Mouse (Mus musculus): ENCODE data around the gene Ormdl1.
"Not testable (repeated sequence)": the region's sequence is repeated elsewhere in the genome, so short reads cannot be mapped to it uniquely, and the experiment has no call there.

Gene Ormdl1

DNA sequence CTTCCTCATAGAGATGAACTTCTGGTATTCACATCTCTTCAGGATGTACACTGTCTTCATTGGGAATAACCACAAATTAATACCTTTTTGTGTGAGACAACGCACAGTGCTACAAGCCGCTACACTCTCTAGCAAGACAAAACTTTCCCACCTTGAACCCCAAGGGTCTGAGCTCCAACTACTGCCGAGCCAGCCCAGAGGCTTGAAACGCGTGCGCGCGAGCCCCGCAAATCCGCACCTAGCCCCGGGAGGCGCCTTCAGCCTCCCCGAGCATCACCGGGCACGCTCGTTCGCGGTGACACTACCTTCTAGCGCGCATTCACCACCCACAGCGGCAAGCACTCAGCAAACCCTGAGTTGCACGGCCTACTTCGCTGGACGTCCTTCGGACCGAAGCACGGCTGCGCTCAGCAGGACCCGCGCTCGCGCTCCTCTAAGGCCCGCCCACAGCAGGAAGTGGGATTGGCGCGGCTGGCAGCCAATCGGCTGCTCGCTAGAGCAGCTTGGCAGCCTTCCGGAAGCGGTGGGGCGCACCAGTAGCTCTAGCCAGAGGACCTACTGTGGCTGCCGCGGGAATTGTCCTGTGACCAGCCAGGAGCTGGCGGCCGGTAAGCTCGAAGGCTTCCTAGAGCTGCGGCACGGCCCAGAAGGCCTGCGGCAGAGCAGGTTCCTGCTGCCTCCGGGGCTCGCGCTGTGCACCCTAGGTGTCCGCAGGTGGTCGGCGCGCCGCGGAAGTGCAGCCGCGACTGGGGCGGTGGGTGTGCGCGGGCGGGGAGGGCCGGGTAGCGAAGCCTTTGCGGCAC lies at the start of gene Ormdl1, which contains the start of the genes Pms1 and Gm28778:
Gene Ormdl1, plus strand, starts transcription at position 515 of the 803 bp plus-strand sequence.
Gene Pms1, minus strand, starts transcription at position 438 of the 803 bp plus-strand sequence.
Gene Gm28778, plus strand, starts transcription at position 531 of the 803 bp plus-strand sequence.
- DNase-seq, result peak; percentile 97

DNA sequence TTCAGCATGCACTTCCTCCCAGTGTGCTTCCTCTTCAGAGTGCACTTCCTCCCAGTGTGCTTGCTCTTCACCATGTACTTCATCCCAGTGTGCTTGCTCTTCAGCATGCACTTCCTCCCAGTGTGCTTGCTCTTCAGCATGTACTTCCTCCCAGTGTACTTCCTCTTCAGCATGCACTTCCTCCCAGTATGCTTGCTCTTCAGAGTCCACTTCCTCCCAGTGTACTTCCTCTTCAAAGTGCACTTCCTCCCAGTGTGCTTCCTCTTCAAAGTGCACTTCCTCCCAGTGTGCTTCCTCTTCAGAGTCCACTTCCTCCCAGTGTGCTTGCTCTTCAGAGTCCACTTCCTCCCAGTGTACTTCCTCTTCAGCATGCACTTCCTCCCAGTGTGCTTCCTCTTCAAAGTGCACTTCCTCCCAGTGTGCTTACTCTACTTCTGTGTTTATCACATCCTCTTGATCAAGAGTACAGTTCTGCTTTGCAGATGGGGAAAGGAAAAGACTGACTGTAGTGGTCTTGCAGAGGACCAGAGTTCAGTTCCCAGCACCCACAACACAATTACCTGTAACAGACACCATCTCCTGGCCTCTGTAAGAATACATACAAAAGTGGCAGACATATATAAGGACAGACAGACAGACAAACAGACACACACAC lies 31.8 kb upstream of the Ormdl1 start:
- DNase-seq, result not testable (repeated sequence)

DNA sequence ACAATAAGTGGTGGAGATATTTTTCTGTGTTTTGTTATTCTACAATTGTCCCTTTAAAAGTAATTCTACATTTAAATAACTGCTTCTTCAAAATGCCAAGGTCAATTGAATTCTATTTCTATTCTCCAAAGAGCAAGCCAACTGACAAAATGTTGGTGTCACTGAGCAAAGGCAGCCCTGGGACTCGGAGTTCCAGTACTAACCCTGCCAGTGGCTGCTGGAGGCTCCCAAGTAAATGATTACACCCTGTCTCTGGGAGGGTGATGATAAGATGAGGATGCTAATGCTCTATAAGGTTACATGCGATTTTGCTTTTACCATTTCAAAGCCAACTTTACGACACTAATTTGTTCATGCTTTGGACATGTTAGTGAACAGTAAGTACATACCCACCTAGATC lies 27.0 kb upstream of the Ormdl1 start:
- DNase-seq, result no peak

DNA sequence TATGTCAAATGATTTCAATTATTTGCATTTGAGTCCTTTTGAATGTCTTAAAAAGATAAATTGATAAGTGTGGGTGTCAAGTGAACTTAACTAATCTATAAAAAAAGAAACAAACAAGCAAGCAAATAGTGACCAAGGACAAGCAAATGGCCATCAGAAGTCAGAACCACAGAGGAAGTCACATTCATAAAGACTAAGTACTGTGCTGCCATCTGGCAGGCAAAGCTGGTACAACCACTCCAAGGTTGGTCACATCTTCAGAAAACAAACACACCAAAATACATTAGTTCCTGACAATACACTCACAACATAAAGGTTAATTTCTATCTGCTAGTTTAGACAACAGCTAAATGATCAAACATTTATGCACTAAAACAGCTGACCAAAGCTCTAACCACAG lies 24.2 kb upstream of the Ormdl1 start:
- DNase-seq, result peak; percentile 11

DNA sequence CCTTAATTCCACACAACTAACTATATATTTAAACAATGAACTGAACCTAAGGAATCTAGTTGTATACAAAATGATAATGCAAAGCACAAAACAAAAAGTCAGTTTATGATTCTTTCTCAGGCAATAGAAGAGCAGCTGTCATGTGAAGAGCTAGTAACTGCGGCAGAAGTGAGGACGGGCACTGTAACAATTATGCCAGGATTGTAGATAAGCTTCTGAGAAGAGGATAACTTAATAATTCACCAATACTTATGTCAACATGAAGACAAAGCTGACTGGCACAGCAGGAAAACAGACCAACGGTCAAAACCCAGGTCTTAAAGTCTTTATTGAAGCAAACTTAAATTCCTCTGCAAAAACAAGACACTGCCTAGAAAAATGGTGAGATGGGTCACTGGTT lies 5.7 kb upstream of the Ormdl1 start:
- DNase-seq, result no peak

DNA sequence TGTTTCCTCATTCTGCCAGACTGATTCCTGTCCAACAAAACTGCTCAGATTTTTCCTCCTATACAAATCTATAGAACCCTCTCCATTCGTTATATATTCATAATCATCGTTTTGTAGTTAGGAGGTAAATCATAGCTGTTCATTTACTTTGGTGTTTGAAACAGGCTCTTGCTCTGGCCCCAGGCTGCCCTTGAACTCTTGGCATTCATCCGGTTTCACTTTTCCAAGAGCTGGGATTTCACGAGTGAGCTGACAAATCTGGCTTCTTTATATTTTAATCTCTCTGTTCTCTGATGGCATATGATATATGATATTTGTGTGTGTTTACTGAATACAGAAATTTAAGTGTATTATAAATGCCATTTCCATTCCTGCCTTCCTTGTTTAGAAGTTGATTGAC lies 3.6 kb downstream of the Ormdl1 start:
- no peak for DNase-seq

DNA sequence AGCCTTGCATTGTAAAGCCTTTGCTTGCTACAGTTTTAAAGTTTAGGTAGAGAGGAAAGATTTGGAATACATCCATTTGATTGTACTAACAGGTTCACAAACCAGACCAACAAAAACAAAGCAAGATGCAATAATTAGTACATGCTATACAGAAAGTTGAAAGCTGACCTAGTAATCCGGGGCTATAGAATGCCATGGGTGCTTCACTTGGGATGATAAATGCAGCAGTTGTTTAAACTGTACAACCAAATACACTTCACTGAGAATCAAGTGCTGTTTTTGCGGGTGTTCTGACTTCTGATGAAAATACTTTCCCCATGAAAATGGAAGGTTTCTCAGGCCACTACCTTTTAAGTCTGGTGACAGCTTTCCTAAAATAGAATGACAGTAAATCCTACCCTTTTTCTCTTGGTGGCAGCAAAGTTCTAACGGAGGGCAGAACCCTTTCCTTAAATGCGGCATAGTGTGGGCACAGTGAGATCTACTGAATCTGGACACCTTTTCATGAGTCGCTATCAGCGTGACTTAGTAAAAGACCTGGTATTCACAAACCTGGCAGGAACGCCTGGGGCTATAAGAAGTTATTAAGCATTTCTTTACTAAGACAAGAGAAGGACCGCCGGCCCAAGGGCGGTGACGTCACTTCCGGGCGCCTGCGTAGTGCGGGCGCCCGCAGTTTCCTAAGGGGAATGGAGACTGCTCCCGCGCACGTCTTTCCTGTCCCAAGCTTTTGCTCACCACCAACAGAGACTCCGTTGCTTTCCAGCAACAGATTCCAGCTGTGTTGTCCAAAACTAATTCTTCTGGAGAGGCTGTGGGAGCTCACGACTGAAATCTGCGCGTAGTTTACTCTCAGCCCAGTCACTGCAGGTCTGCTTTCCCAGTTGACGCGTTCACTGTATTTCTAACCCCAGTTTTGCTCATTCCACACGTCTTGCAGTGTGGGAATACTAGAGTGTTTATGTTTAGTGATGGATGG lies 16.4 kb downstream of the Ormdl1 start, which contains the start of gene Osgepl1:
Gene Osgepl1, plus strand, starts transcription at position 636 of the 979 bp plus-strand sequence.
- peak; percentile 85 for DNase-seq

DNA sequence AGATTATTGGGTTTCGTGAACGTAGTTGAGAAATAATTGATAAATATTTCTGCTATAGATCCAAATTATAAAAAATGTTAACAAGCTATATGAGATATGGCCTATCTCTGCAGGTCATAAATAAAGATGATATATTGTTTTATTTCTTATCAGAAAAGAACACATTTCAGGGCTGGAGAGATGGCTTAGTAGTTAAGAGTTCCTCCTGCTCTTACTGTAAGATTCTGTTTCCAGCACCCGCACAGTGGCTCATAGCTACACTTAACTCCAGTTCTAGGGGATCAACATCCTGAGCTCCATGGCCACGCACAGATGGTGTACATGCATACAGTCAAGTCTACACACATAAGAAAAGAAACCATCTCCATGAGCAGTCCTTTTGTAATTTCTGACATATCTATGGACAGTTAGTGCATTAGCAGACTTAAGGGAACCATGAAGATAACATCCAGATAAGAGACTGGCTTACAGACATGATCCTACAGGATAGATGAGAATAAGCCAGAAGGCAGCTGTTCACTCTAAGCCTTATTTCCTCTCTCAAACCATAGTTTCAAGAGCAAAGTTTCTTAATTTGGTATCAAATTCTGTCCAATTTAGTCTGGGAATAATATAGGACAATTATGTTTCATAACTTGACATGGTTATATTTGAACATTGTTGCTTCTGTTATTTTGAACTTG lies 24.9 kb downstream of the Ormdl1 start:
- no peak for DNase-seq

DNA sequence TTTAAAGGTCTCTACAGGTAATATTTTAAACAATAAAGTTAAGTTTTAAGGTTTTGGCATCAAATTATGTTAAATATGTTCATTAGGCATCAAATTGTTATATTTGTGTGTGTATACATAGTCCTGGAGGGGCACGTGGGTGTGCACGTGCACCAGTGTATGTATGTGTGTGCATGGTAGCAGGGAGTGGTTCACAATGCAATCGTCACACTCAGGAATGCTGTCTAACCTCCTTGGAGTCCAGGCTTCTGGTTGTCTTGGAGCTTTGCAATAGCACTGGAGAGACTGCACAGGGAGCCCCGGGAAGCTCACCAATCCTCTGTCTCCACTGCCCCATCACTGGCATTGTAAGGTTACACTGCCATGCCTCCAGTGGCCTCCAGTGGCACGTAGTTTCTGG lies 26.4 kb downstream of the Ormdl1 start:
- no peak for DNase-seq

DNA sequence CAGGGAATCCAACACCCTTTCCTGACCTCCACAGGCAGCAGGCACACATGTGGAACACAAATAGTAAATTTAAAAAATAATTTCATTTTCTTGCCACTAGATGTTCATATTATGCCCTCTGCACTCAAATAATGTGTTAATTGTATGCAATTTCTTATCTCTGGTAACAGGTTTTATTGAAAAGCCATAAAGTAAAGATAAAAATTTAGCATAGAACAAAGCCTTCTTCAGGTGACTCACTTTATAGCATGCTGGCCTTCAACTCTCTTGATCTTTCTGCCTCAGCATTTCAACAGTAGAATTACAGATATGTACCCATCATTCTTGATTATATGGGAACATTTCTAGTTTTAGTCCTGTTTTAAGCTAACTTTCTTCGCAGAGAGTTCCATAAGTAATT lies 27.4 kb downstream of the Ormdl1 start:
- DNase-seq, result no peak

DNA sequence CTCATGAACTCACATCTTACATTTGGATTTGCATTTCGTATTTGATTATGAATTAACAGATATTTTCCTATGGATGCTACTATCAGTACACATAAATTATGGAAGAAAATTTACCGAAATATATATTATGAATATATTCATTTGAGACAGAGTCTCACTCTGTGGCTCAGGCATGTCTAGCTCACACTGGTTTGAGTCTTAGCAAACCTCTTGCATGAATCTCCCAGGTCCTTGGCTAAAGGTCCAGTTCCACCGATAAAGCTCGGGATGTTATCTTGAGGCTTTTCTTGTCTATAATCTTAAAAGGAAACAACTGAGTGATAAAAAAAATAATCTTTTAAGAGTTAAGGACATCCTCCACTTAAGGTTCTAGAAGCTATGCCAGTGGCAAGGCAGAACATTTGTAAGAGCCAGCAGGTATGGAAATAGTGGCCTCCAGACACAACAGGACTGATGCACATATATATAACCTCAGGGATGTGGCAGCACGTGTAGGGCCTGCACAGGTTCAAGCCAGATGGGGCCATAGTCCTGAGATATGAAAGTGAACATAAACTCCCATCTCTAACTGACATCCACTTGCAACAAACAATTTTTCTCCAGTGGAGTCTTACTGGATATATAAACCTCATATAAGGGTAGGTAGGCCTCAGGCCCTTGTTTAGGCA lies 28.1 kb downstream of the Ormdl1 start:
- no peak for DNase-seq

DNA sequence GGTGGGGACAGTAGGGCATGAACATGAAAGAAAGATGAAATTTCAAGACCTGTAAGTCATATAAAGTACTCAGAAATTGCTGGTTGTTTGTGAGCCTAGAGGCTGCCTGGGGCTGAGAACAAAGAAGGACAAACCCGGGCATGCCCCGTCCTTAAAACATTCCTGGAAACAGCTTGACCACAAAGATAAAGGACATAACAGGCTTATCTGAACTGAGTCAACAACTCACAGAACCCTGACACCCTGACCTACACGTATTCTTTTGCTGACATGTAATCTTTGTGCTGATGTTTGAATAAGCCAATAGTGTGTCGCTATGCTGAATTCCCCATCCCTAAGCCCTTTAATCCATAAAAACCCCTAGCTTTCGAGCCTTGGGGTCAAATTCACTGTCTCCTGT lies 36.6 kb downstream of the Ormdl1 start:
- DNase-seq, result not testable (repeated sequence)

DNA sequence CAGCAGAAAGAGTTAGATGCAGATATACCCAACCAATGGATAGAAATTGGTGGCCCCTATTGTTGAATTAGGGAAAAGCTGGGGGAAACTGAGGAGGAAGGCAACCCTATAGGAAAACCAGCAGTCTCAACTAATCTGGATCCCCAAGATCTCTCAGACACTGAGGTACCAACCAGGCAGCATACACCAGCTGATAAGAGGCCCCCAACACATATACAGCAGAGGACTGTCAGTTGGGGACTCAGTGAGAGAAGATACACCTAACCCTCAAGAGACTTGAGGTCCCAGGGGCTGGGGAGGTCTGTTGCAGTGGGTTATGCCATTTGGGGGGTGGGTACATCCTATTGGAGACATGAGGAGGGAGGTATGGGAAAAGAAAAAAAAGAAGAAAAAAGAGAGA lies 38.6 kb downstream of the Ormdl1 start:
- DNase-seq, result no peak

DNA sequence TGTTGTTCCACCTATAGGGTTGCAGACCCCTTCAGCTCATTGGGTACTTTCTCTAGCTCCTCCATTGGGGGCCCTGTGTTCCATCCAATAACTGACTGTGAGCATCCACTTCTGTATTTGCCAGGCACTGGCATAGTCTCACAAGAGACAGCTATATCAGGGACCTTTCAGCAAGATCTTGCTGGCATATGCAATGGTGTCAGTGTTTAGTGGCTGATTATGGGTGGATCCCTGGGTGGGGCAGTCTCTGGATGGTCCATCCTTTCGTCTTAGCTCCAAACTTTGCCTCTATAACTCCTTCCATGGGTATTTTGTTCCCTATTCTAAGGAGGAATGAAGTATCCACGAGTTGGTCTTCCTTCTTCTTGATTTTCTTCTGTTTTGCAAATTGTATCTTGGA lies 40.5 kb downstream of the Ormdl1 start:
- DNase-seq, result not testable (repeated sequence)

DNA sequence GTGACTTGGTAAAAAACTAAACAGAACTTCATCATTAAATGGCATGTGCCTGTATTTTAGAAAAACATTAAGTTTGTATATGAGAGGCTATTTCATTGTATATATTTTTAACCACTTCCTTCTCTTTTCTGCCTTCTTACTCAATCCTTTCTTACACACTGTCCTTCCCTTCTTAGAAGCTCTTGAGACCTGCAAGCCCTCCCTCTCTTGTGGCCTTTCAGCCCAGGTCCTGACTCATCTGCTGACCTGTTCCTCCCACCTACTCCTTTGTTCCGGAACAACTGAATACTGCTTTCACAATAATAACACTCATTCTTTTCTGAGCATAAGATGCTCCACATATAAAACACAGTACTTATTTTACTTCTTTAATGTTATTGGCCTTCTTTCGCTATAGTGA lies 44.2 kb downstream of the Ormdl1 start:
- DNase-seq, result no peak

DNA sequence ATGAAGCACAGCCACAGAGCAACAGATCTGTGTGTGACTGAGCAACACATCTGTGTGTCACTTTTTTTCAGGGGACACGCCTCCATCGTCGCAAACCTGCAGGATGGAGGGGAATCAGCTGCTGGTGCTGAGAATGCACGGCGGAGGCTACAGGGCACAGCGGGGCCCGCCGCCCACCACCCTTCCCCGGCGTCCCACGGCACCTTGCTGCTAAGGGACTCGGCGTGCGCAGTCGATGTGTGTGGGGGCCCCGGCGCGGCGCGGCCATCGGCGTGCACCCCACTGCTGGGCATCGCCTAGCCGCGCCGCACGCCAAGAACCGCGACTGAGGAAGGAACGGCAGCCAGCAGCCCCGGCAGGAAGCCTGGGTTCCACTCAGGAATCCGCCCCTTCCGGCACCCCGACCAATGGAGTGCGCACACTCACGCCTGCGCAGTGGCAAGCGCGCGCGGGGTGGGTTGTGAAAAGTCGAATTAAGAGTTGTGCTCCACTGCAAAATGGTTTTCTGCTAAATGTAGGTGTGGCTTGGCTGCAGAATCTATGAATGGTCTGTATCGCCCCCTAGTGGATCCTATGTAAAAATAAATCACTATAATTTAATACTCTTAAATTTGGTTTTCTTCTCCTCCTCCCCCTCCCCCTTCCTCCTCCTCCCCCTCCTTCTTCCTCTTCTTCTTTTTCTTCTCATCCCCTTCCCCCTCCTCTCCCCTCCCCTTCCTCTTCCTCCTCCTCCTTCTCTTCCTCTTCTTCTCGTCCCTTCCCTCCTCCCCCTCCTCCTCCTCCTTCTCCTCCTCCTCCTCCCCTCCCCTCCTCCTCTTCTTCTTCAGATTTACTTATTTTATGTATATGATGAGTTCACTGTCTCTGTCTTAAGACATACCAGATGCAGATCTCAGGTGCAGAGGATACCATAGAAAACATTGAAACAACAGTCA lies 55.7 kb downstream of the Ormdl1 start, which contains the start of the genes Asdurf, Gm28551 and Asnsd1:
Gene Asdurf, minus strand, starts transcription at position 293 of the 935 bp plus-strand sequence.
Gene Gm28551, minus strand, starts transcription at position 341 of the 935 bp plus-strand sequence.
Gene Asnsd1, minus strand, starts transcription at position 426 of the 935 bp plus-strand sequence.
- DNase-seq, result peak; percentile 97

DNA sequence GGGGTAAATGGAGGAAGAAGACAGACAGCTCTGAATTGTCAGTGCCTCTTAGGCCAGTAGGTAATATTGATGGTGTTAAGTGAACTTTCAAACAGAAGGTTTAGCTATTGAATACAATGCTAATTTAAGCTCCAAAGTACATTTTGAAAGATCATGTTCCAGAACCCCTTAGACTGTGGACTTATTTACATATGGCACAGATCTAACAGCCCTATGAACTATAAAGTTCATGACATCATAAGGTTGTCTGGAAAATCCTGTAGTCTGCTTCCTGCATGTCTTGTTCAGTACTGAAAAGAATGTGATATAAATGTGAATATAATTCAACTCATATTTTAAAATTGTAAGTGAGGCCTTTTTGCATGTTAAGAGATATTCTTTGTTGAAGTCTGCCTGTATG lies 62.1 kb downstream of the Ormdl1 start:
- DNase-seq, result no peak
